Mouse (Mus musculus): ENCODE results near the gene Topbp1. TPM values are rescaled to one million over a fixed set of nuclear protein-coding genes. Genes with fewer than 3 reads are reported as not detected.
"Not testable (repeated sequence)": the region's sequence is repeated elsewhere in the genome, so short reads cannot be mapped to it uniquely, and the experiment has no call there.

Topbp1 gene
- total RNA-seq, 2 experiments from 2014 or later, result 20.0 to 23.1 TPM

GRCm38 (mm10) chr9:103302239-103302638, 2.8 kb upstream of the Topbp1 start:
- intact Hi-C loops (cut with DNase I), result loop anchor here (1.0 to 10.0 kb wide), 3 partner anchors 77 to 387 kb away; no protein-coding TSS in a partner anchor
- DNase-seq (ENCODE audit: extremely low spot score in 1 of 2, low spot score in 2 of 2), result no peak
- TF ChIP-seq CTCF (IDR thresholded peaks at IDR 0.05), result no peak
- no peak overlapping the region for H3K4me3 ChIP-seq
- no peak overlapping the region for H3K27ac ChIP-seq

- peak; percentile 87 for TF ChIP-seq CTCF (IDR thresholded peaks at IDR 0.05)
- intact Hi-C loops (cut with DNase I), result loop anchor here (1.0 to 10.0 kb wide), 3 partner anchors 77 to 388 kb away; no protein-coding TSS in a partner anchor
- H3K27ac ChIP-seq, result no peak overlapping the region
- DNase-seq (ENCODE audit: extremely low spot score in 1 of 2, low spot score in 2 of 2), result peak; percentile 55 to 60
- no peak overlapping the region for H3K4me3 ChIP-seq
Measured at GRCm38 (mm10) chr9:103302666-103303065, 2.3 kb upstream of the Topbp1 start.

DNA sequence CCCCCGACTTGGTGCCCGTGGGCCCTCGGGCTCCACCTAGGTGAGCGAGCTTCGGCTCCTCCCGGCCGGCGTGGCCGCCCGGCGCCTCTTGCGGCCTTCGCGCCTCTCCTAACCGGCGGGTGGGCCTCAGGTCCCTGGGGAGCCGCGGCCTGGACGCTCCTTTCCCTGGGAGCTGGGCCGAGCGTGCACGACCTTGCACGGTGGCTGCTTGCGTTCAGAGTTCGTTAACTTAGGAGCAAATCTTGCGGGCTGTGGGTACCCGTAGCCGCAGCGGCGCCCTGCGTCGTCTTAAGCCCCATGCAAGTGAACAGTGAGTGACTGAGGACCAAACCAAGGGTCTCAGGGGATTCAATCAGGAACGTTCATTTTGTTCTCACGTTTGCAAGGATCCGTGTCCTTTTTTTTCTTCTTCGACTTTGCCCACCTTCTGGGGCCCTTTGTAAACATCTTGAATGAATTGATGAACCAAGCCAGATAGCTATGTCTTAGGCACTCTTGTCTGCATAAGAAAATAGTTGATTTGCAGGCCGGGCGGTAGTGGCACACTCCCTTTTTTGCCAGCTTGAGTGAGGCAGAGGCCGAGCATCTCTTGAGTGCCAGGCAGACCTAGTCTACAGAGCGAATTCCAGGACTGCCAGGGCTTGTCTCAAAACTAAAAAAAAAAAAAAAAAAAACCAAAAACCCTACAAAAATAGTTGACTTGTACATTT, 472 bp downstream of the Topbp1 start:
- intact Hi-C loops (cut with DNase I), result loop anchor here (1.0 to 10.0 kb wide), 4 partner anchors 57 to 678 kb away; partner anchors contain the start of genes Anapc13 and Cep63
- TF ChIP-seq CTCF (IDR thresholded peaks at IDR 0.05), result no peak
- no peak overlapping the region for H3K27ac ChIP-seq
- peak overlapping the region; percentile 68 for H3K4me3 ChIP-seq
- no peak for DNase-seq (ENCODE audit: extremely low spot score in 1 of 2, low spot score in 2 of 2)

- Histone ChIP-seq H3K4me3 (no peak overlapping the region), H3K27ac (no peak overlapping the region)
- TF ChIP-seq CTCF (IDR thresholded peaks at IDR 0.05), result no peak
- intact Hi-C loops (cut with DNase I), result loop anchor here (5.0 to 10.0 kb wide), 3 partner anchors 52 to 683 kb away; partner anchors contain the start of genes Anapc13 and Cep63
- no peak for DNase-seq (ENCODE audit: extremely low spot score in 1 of 2, low spot score in 2 of 2)
Measured at GRCm38 (mm10) chr9:103309832-103310231, 4.8 kb downstream of the Topbp1 start.

- no peak for TF ChIP-seq CTCF (IDR thresholded peaks at IDR 0.05)
- intact Hi-C loops (cut with DNase I), result no loop called here
- no peak for DNase-seq (ENCODE audit: extremely low spot score in 1 of 2, low spot score in 2 of 2)
- no peak overlapping the region for H3K4me3 ChIP-seq
- no peak overlapping the region for H3K27ac ChIP-seq
Measured at GRCm38 (mm10) chr9:103324678-103325077, 19.7 kb downstream of the Topbp1 start.

- no peak for TF ChIP-seq CTCF (IDR thresholded peaks at IDR 0.05)
- Histone ChIP-seq H3K4me3 (no peak overlapping the region), H3K27ac (no peak overlapping the region)
- no peak for DNase-seq (ENCODE audit: extremely low spot score in 1 of 2, low spot score in 2 of 2)
- intact Hi-C loops (cut with DNase I), result no loop called here
Measured at GRCm38 (mm10) chr9:103326449-103326848, 21.4 kb downstream of the Topbp1 start.

DNA sequence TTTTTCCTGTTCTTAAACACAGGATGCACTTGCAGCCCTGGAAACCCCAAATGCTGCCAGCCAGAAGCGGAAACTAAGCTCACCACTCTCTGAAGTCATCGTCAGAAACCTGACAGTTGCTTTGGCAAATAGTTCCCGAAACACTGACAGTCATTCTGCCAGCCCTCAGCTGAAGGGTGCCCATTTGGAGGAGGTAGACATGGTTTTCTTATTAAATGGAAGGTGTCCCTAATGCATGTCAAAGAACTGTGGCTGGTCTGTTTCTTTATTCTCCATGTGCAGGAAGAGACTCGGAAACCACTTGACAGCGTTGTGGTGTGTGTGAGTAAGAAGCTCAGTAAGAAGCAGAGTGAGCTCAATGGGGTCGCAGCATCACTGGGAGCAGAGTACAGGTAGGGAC, 27.6 kb downstream of the Topbp1 start:
- DNase-seq (ENCODE audit: extremely low spot score in 1 of 2, low spot score in 2 of 2), result no peak
- TF ChIP-seq CTCF (IDR thresholded peaks at IDR 0.05), result no peak
- intact Hi-C loops (cut with DNase I), result no loop called here
- no peak overlapping the region for H3K4me3 ChIP-seq
- no peak overlapping the region for H3K27ac ChIP-seq

- Histone ChIP-seq H3K4me3 (no peak overlapping the region), H3K27ac (no peak overlapping the region)
- no peak for TF ChIP-seq CTCF (IDR thresholded peaks at IDR 0.05)
- intact Hi-C loops (cut with DNase I), result no loop called here
- no peak for DNase-seq (ENCODE audit: extremely low spot score in 1 of 2, low spot score in 2 of 2)
Measured at GRCm38 (mm10) chr9:103336912-103337311, 31.9 kb downstream of the Topbp1 start.

DNA sequence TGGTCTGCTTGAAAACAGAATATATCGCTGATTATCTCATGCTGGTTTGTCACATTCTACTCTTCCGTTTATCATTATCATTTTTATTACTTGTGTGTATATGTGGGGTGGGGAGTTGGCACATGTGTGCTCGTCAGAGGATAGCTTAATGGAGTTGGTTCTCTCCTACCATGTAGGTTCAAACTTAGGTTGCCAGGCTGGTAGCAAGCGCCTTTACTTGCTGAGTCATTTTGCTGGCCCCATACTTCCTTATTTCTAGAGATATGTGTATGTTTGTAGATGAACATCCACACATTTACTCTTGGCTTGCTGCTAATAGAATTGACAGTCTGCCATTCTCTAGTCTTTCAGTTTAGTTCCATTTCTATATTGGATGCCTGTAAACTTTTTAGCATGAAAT, 42.0 kb downstream of the Topbp1 start:
- intact Hi-C loops (cut with DNase I), result no loop called here
- no peak for DNase-seq (ENCODE audit: extremely low spot score in 1 of 2, low spot score in 2 of 2)
- TF ChIP-seq CTCF (IDR thresholded peaks at IDR 0.05), result no peak
- H3K27ac ChIP-seq, result no peak overlapping the region
- H3K4me3 ChIP-seq, result no peak overlapping the region

DNA sequence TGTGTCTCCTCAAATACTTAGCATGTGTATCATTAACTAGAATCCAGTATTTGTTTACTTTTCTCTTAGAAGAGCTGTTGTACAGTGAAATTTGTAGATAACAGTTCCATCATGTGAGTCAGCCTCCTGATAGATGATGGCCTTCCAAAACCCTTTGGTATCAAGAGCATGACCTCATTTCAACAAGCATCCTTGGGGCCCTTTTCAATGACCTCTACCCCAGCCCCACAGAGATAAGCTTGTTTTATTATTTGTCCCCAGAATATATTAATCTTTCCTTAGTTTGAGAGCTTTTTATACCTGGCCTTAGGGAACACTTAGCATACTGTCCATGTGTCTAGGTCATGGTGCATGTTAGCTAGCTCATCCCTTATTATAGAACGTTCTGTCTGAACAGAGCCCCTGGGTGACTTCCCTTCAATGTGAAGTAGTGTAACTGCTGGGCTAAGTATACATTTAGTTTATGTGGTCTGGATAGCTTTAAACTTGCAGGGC, 43.0 kb downstream of the Topbp1 start:
- intact Hi-C loops (cut with DNase I), result no loop called here
- no peak for TF ChIP-seq CTCF (IDR thresholded peaks at IDR 0.05)
- Histone ChIP-seq H3K4me3 (no peak overlapping the region), H3K27ac (no peak overlapping the region)
- no peak for DNase-seq (ENCODE audit: extremely low spot score in 1 of 2, low spot score in 2 of 2)

DNA sequence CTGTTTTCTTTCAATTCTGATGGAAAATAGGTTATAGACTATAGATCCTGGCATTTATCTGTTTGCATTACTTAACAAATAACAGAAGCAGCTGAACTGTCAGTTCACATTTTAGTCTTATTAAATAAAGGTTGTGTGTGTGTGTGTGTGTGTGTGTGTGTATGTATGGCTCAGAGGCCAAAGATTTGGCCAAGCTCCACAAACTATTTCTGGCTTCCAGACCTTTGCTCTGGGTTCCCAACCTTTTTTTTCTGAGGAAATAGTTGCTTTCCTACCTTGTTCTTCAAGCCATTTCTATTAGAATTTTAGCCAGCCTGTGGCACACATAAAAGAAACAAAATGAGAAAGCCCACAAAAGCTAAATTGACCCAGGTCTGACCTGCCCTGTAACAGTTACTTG, 43.8 kb downstream of the Topbp1 start:
- H3K27ac ChIP-seq, result no peak overlapping the region
- intact Hi-C loops (cut with DNase I), result no loop called here
- no peak for DNase-seq (ENCODE audit: extremely low spot score in 1 of 2, low spot score in 2 of 2)
- no peak for TF ChIP-seq CTCF (IDR thresholded peaks at IDR 0.05)
- no peak overlapping the region for H3K4me3 ChIP-seq

DNA sequence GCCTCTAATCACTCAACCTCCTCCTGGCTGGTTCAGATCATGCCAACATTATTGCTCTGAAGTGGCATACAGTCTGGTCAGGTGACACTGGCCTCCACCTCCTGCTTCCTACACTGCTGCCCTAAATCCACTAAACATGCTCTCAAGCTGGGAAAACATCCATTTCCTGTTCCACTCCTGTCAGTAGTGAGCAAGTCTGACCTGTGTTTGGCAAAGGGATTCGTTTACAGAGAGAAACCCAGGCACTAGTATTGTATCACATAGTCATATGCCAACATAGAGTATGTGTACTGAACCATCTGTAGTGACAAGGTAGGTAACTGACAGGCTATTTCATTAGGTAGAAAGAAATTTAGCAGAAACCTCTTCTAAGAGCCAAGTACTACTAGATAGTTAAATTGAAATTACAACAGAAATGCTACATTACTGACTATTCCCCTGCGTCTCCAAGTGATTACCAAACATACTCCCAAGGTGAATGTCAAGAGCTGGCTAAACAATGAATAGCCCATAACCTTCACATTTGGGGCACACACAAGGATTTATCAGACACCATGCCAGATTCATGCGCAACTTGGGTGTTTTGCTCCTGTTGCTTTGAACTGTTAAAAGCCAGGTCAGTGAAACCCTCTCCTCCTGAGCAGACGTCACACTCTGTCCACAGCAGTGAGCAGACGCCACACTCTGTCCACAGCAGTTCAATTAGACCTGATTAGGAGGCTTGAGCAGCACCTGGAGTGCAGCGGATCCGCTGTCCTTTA, 48.7 kb downstream of the Topbp1 start:
- intact Hi-C loops (cut with DNase I); H3K27ac ChIP-seq; H3K4me3 ChIP-seq; DNase-seq (ENCODE audit: extremely low spot score in 1 of 2, low spot score in 2 of 2): not testable (repeated sequence)
